Mouse (Mus musculus): ENCODE data around the gene Enox1. TPM values are rescaled to one million over a fixed set of nuclear protein-coding genes. Genes with fewer than 3 reads are reported as not detected.
"Not testable (repeated sequence)": the region's sequence is repeated elsewhere in the genome, so short reads cannot be mapped to it uniquely, and the experiment has no call there.

Gene Enox1
- polyA plus RNA-seq (2014; fragmentation: Nextera tagmentation; extraction: Ambion mirVana) = 17.3 and 18.3 TPM in 2 replicates

- Histone ChIP-seq H3K27me3 (ENCODE audit: control insufficient read depth, insufficient read depth, low read length) (no peaks in the 10 kb centered on the region), H3K9me3 (ENCODE audit: control insufficient read depth, low read length) (no peaks in the 10 kb centered on the region), H3K4me2 (replicated peaks; ENCODE audit: low read depth, low read length) (peak within 1 kb of the TSS; percentile 87), H3K4me3 (ENCODE audit: low read depth, low read length) (peak within 1 kb of the TSS; percentile 76), H3K27ac (ENCODE audit: low read depth, low read length) (peak within 1 kb of the TSS; percentile 91), H3K9ac (ENCODE audit: low read depth, low read length) (peak within 1 kb of the TSS; percentile 87), H3K4me1 (replicated peaks; ENCODE audit: control insufficient read depth, insufficient read depth, low read length) (no peaks in the 10 kb centered on the region), H3K36me3 (ENCODE audit: control insufficient read depth, insufficient read depth, low read length) (no peaks in the 10 kb centered on the region)
- peak; percentile 90 for ATAC-seq (ENCODE audit: low FRiP score)
- peak; percentile 95 for DNase-seq (ENCODE audit: low spot score)
- WGBS = under 1% methylated on average over 61 of the region's 73 CpGs
These were observed at the start of gene Enox1 for GRCm38 (mm10) chr14:77156222-77156910. Enox1 (plus strand) TSS chr14:77156763.

DNA sequence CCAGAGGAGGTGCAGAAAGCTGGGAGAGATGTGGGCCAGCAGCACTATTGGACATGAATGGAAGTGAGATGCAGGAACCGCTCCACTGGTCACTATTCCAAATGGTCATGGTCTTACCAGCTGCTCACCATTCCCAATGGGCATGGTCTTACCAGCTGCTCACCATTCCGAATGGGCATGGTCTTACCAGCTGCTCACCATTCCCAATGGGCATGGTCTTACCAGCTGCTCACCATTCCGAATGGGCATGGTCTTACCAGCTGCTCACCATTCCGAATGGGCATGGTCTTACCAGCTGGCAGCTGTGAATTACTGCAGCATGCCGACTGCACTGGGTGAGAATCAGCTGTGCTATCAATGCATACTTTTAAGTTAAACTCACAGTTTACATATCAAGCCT is 45.9 kb upstream of the Enox1 start:
- not testable (repeated sequence) for H3K36me3 ChIP-seq (ENCODE audit: control insufficient read depth, insufficient read depth, low read length); H3K27ac ChIP-seq (ENCODE audit: low read depth, low read length); H3K4me1 ChIP-seq (replicated peaks; ENCODE audit: control insufficient read depth, insufficient read depth, low read length); DNase-seq (ENCODE audit: low spot score); H3K9ac ChIP-seq (ENCODE audit: low read depth, low read length); H3K9me3 ChIP-seq (ENCODE audit: control insufficient read depth, low read length); H3K4me3 ChIP-seq (ENCODE audit: low read depth, low read length); H3K4me2 ChIP-seq (replicated peaks; ENCODE audit: low read depth, low read length); H3K27me3 ChIP-seq (ENCODE audit: control insufficient read depth, insufficient read depth, low read length); ATAC-seq (ENCODE audit: low FRiP score)
- WGBS = 73% methylated on average over 5 of the region's 5 CpGs

DNA sequence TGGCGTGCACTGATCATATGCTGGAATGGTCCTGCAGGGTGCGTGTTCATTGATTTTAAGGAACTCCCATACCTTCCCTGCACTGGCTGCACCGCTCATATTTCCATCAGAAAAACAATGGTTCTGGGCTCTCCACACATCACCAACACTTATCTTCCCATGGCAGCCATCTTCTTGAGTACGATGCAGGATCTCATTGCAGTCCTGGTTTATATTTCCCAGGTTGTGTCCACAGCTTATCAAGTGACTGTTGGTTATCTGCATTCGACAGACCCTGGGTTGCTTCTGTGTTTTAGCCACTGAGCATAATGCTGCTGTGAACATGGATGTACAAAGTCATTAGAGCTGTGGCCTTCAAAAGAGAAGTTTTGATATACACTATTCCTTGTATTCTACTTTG is 26.0 kb upstream of the Enox1 start:
- H3K4me3 ChIP-seq (ENCODE audit: low read depth, low read length) = no peak overlapping the region
- no peaks in the 10 kb centered on the region for H3K36me3 ChIP-seq (ENCODE audit: control insufficient read depth, insufficient read depth, low read length)
- H3K9ac ChIP-seq (ENCODE audit: low read depth, low read length) = no peak overlapping the region
- 89% methylated on average over 5 of the region's 5 CpGs for WGBS
- no peak overlapping the region for H3K27ac ChIP-seq (ENCODE audit: low read depth, low read length)
- H3K4me2 ChIP-seq (replicated peaks; ENCODE audit: low read depth, low read length) = no peak overlapping the region
- no peaks in the 10 kb centered on the region for H3K27me3 ChIP-seq (ENCODE audit: control insufficient read depth, insufficient read depth, low read length)
- DNase-seq (ENCODE audit: low spot score) (no peak), ATAC-seq (ENCODE audit: low FRiP score) (no peak)
- no peaks in the 10 kb centered on the region for H3K4me1 ChIP-seq (replicated peaks; ENCODE audit: control insufficient read depth, insufficient read depth, low read length)
- no peaks in the 10 kb centered on the region for H3K9me3 ChIP-seq (ENCODE audit: control insufficient read depth, low read length)

- Histone ChIP-seq H3K36me3 (ENCODE audit: control insufficient read depth, insufficient read depth, low read length) (no peaks in the 10 kb centered on the region), H3K4me3 (ENCODE audit: low read depth, low read length) (no peak overlapping the region), H3K9me3 (ENCODE audit: control insufficient read depth, low read length) (no peaks in the 10 kb centered on the region), H3K27ac (ENCODE audit: low read depth, low read length) (no peak overlapping the region), H3K9ac (ENCODE audit: low read depth, low read length) (no peak overlapping the region), H3K4me2 (replicated peaks; ENCODE audit: low read depth, low read length) (no peak overlapping the region), H3K27me3 (ENCODE audit: control insufficient read depth, insufficient read depth, low read length) (no peaks in the 10 kb centered on the region), H3K4me1 (replicated peaks; ENCODE audit: control insufficient read depth, insufficient read depth, low read length) (no peaks in the 10 kb centered on the region)
- no peak for ATAC-seq (ENCODE audit: low FRiP score)
- DNase-seq (ENCODE audit: low spot score) = no peak
- 76% methylated on average over 6 of the region's 6 CpGs for WGBS
These were observed 19.6 kb upstream of the Enox1 start for GRCm38 (mm10) chr14:77136936-77137335.

DNA sequence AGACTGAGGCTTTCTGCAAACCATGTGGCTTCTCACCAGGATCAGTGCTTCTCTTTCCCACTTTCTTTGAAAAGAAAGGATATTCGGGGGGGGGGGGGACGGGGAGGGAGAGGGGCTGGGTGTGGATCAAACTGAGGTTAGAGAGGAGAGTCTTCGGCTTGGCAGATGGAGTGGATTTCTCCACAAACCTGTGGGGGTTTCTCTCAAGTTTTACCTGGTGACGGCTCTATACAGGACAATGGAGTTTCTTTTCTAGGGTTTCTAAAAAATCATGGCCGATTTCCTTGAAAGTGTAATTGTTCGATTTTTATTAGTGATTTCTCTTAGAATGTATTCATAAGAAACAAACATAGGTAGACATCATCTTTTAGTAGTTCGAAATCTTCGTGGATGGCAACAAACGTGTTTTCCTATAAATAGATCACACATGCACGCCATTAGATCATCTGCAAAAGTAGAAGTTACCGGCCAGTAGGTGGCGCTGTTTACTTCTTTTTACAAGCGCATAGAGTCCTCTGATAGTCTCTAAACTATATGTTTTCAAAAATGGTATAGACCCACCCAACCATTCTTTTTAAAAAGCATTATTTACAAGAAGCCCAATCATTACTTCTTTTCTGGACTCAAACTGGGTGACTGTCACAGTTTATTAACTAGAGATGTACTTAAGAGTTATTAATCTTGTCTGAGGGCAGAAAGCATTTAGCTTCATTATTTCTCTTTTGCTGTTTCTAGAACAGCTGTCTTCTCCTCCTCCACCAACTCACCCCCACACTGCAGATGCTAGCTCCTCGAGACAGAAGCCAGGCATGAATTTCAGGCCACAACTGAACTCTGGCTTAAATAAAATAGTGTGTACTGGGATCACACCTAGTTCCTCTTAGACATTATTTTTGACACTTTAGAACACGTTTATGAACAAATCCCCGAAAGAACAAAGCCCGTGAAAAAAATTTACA is 15.0 kb upstream of the Enox1 start:
- WGBS = 32% methylated on average over 16 of the region's 17 CpGs

GRCm38 (mm10) chr14:77145103-77145502 is 11.5 kb upstream of the Enox1 start:
- Histone ChIP-seq H3K4me1 (replicated peaks; ENCODE audit: control insufficient read depth, insufficient read depth, low read length) (no peaks in the 10 kb centered on the region; the same call in 1 of the 2 replicates), H3K9me3 (ENCODE audit: control insufficient read depth, low read length) (no peaks in the 10 kb centered on the region), H3K27ac (ENCODE audit: low read depth, low read length) (no peak overlapping the region), H3K36me3 (ENCODE audit: control insufficient read depth, insufficient read depth, low read length) (no peaks in the 10 kb centered on the region), H3K4me2 (replicated peaks; ENCODE audit: low read depth, low read length) (no peak overlapping the region), H3K9ac (ENCODE audit: low read depth, low read length) (no peak overlapping the region), H3K27me3 (ENCODE audit: control insufficient read depth, insufficient read depth, low read length) (no peaks in the 10 kb centered on the region), H3K4me3 (ENCODE audit: low read depth, low read length) (no peak overlapping the region)
- DNase-seq (ENCODE audit: low spot score) (no peak), ATAC-seq (ENCODE audit: low FRiP score) (no peak)
- WGBS = 89% methylated on average over 4 of the region's 4 CpGs

More for the DNA sequence above, 15.0 kb upstream of the Enox1 start:
- Histone ChIP-seq H3K9me3 (ENCODE audit: control insufficient read depth, low read length) (no peaks in the 10 kb centered on the region), H3K9ac (ENCODE audit: low read depth, low read length) (no peak overlapping the region), H3K36me3 (ENCODE audit: control insufficient read depth, insufficient read depth, low read length) (no peaks in the 10 kb centered on the region), H3K4me1 (replicated peaks; ENCODE audit: control insufficient read depth, insufficient read depth, low read length) (no peaks in the 10 kb centered on the region; the same call in 1 of the 2 replicates), H3K4me3 (ENCODE audit: low read depth, low read length) (no peak overlapping the region), H3K4me2 (replicated peaks; ENCODE audit: low read depth, low read length) (no peak overlapping the region), H3K27me3 (ENCODE audit: control insufficient read depth, insufficient read depth, low read length) (no peaks in the 10 kb centered on the region), H3K27ac (ENCODE audit: low read depth, low read length) (peak overlapping the region; percentile 31; the same call in 1 of the 2 replicates)
- peak; percentile 73; the same call in 1 of the 2 replicates for ATAC-seq (ENCODE audit: low FRiP score)
- peak; percentile 91 for DNase-seq (ENCODE audit: low spot score)

DNA sequence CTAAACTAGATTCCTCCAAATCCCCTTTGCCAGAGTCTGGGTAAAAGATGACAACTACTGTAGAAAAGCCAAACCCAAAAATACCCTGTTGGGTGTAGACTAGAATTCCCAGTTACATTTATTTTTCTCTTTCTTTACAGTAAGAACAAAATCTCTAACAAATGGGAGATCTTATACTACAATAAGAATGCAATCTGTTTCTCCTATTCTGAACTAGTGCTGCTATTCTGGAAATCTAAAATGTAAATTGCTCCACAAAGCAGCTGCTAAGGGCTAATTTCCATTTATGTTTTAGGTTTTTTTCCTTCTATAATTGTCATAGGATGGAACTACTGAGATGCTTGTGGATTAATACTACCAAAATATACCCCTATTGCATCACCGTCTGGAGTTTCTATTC is 8.9 kb upstream of the Enox1 start:
- ATAC-seq (ENCODE audit: low FRiP score) (no peak), DNase-seq (ENCODE audit: low spot score) (no peak)
- H3K9me3 ChIP-seq (ENCODE audit: control insufficient read depth, low read length) = no peaks in the 10 kb centered on the region
- no peak overlapping the region for H3K4me2 ChIP-seq (replicated peaks; ENCODE audit: low read depth, low read length)
- no peaks in the 10 kb centered on the region; the same call in 1 of the 2 replicates for H3K4me1 ChIP-seq (replicated peaks; ENCODE audit: control insufficient read depth, insufficient read depth, low read length)
- H3K27me3 ChIP-seq (ENCODE audit: control insufficient read depth, insufficient read depth, low read length) = no peaks in the 10 kb centered on the region
- WGBS = 98% methylated on average over 1 of the region's 1 CpGs
- no peak overlapping the region for H3K9ac ChIP-seq (ENCODE audit: low read depth, low read length)
- no peak overlapping the region for H3K4me3 ChIP-seq (ENCODE audit: low read depth, low read length)
- no peaks in the 10 kb centered on the region for H3K36me3 ChIP-seq (ENCODE audit: control insufficient read depth, insufficient read depth, low read length)
- H3K27ac ChIP-seq (ENCODE audit: low read depth, low read length) = no peak overlapping the region

GRCm38 (mm10) chr14:77150556-77150955 is 6.0 kb upstream of the Enox1 start:
- Histone ChIP-seq H3K4me3 (ENCODE audit: low read depth, low read length) (no peak overlapping the region), H3K4me1 (replicated peaks; ENCODE audit: control insufficient read depth, insufficient read depth, low read length) (no peaks in the 10 kb centered on the region), H3K27me3 (ENCODE audit: control insufficient read depth, insufficient read depth, low read length) (no peaks in the 10 kb centered on the region), H3K9me3 (ENCODE audit: control insufficient read depth, low read length) (no peaks in the 10 kb centered on the region), H3K4me2 (replicated peaks; ENCODE audit: low read depth, low read length) (no peak overlapping the region), H3K36me3 (ENCODE audit: control insufficient read depth, insufficient read depth, low read length) (no peaks in the 10 kb centered on the region), H3K9ac (ENCODE audit: low read depth, low read length) (no peak overlapping the region), H3K27ac (ENCODE audit: low read depth, low read length) (no peak overlapping the region)
- ATAC-seq (ENCODE audit: low FRiP score) (no peak), DNase-seq (ENCODE audit: low spot score) (no peak)
- 78% methylated on average over 6 of the region's 6 CpGs for WGBS

Measured in hindbrain, embryonic 11.5 days (tissue).